Mouse (Mus musculus) cerebellum, postnatal 10 days (tissue): ENCODE results near the gene Osbpl8.

Source experiments
- DNase-seq, 2 experiments: peaks; one replicate each; pipeline ENCODE4 v3.0.0; 2021; ENCODE audit warnings: mixed read lengths in 2 of 2

Osbpl8 gene

GRCm38 (mm10) chr10:111318021-111318420, 153.5 kb downstream of the Osbpl8 start:
- no peak for DNase-seq

- no peak for DNase-seq
These were observed 154.4 kb downstream of the Osbpl8 start for GRCm38 (mm10) chr10:111318805-111319500.

- DNase-seq = no peak
These were observed 156.0 kb downstream of the Osbpl8 start for GRCm38 (mm10) chr10:111320579-111320978.

- DNase-seq = no peak
These were observed 163.4 kb downstream of the Osbpl8 start for GRCm38 (mm10) chr10:111327957-111328356.

- DNase-seq = peak; percentile 83 to 85
These were observed 164.8 kb downstream of the Osbpl8 start for GRCm38 (mm10) chr10:111329326-111329725.

- no peak for DNase-seq
These were observed 170.3 kb downstream of the Osbpl8 start for GRCm38 (mm10) chr10:111334902-111335301.

- peak; percentile 26 to 27 for DNase-seq
These were observed 171.2 kb downstream of the Osbpl8 start for GRCm38 (mm10) chr10:111335517-111336352.

GRCm38 (mm10) chr10:111336353-111336713, 171.8 kb downstream of the Osbpl8 start:
- no peak for DNase-seq

GRCm38 (mm10) chr10:111339296-111339695, 174.7 kb downstream of the Osbpl8 start:
- DNase-seq = peak in 1 of 2 experiments; percentile 22

- no peak for DNase-seq
These were observed 177.2 kb downstream of the Osbpl8 start for GRCm38 (mm10) chr10:111341761-111342160.

- DNase-seq = peak; percentile 43 to 54
These were observed 179.0 kb downstream of the Osbpl8 start for GRCm38 (mm10) chr10:111343555-111343954.
